Mouse (Mus musculus) midbrain, embryonic 15.5 days (tissue): ENCODE measurements around the gene Tkt. TPM values are rescaled to one million over a fixed set of nuclear protein-coding genes. Genes with fewer than 3 reads are reported as not detected.

ENCODE experiments used
- ATAC-seq: fragments of 200-750 bp; cut with Nextera tagmentation; replicated peaks from 2 replicates; pipeline ENCODE4 v1.8.0; 2017; ENCODE audit warnings: moderate TSS enrichment
- H3K27ac ChIP-seq: fragments of 300-500 bp; sonication (generic); 2 replicates; pipeline ENCODE4 v1.5.1; 2015; ENCODE audit warnings: mild to moderate bottlenecking, inconsistent platforms
- H3K27me3 ChIP-seq: fragments of 300-500 bp; sonication (generic); replicated peaks from 2 replicates; pipeline ENCODE4 v1.6.1; 2015; ENCODE audit warnings: inconsistent platforms
- H3K36me3 ChIP-seq: fragments of 300-500 bp; sonication (generic); replicated peaks from 2 replicates; pipeline ENCODE4 v1.6.1; 2015; ENCODE audit warnings: inconsistent platforms
- H3K4me1 ChIP-seq: fragments of 300-500 bp; sonication (generic); 2 replicates; pipeline ENCODE4 v1.6.1; 2015; ENCODE audit warnings: inconsistent platforms
- H3K4me2 ChIP-seq: fragments of 300-500 bp; sonication (generic); 2 replicates; pipeline ENCODE4 v1.6.1; 2015; ENCODE audit warnings: inconsistent platforms, mild to moderate bottlenecking, moderate library complexity
- H3K4me3 ChIP-seq: fragments of 300-500 bp; sonication (generic); 2 replicates; pipeline ENCODE4 v1.5.1; 2015; ENCODE audit warnings: mild to moderate bottlenecking, inconsistent platforms
- H3K9ac ChIP-seq: fragments of 300-500 bp; sonication (generic); 2 replicates; pipeline ENCODE4 v1.6.1; 2015; ENCODE audit warnings: mild to moderate bottlenecking, inconsistent platforms
- H3K9me3 ChIP-seq: fragments of 300-500 bp; sonication (generic); 2 replicates; pipeline ENCODE4 v1.6.1; 2016; ENCODE audit warnings: inconsistent platforms
- WGBS: fragments of 180-500 bp; shearing (Covaris S2); methylation state at CpG from one replicate; pipeline ENCODE4 v1.1.7; 2015; ENCODE audit warnings: mixed read lengths; 5-methylcytosine and 5-hydroxymethylcytosine counted together
- microRNA-seq: library from miRNA; unstranded; fragments of <30 nt; microRNA quantifications from one replicate; pipeline ENCODE4, GENCODE M21; 2016
- polyA plus RNA-seq: library from polyadenylated mRNA; unstranded; fragments of >200 nt; fragmentation: Nextera tagmentation; extraction: Ambion mirVana; gene quantifications from 2 replicates; pipeline ENCODE4 v1.2.1, GENCODE M21; 2015

The Tkt gene
- polyA plus RNA-seq, 1 experiment from 2014 or later: 262 TPM

DNA sequence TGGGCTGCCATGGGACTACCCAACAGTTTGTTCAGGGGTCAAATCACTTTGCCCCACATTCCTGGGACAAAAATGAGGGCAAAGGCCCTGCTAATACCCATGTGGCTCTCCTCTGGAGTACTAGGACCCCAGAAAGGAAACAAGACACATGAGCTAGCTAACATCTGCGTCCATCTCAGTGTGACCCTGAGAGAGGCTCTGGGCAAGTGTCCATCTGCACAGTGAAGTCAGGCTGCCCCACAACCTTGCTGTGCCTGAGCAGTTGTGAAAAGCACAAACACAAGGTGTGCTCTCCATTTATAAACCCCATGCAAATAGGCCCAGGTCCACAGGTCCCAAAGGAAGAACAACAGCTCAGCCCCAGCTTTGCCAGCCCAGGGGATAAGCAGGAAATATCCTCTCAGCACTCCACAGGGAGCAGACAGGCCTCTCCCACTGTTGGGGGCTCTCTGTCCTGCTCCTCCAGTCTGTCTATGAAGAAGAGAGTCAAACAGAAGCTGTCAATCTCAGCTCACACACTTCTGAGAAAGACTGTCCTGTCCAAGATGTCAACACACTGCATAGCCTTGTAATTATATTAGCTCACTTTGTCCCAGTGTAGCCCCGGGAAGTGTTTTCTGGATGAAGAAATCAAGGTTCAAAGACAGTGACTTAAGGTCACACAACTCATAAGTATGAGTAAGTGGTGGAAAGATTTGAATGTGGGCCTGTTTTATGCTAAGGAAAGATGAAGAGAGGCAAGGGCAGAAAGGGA is 65.0 kb downstream of the Tkt start:
- Histone ChIP-seq H3K9ac (no peak overlapping the region), H3K4me3 (no peak overlapping the region), H3K27ac (no peak overlapping the region), H3K9me3 (no peaks in the 10 kb centered on the region), H3K4me1 (no peaks in the 10 kb centered on the region), H3K27me3 (no peaks in the 10 kb centered on the region), H3K4me2 (no peak overlapping the region), H3K36me3 (no peaks in the 10 kb centered on the region)
- no peak for ATAC-seq
- WGBS: 86% methylated on average over 2 of the region's 2 CpGs

DNA sequence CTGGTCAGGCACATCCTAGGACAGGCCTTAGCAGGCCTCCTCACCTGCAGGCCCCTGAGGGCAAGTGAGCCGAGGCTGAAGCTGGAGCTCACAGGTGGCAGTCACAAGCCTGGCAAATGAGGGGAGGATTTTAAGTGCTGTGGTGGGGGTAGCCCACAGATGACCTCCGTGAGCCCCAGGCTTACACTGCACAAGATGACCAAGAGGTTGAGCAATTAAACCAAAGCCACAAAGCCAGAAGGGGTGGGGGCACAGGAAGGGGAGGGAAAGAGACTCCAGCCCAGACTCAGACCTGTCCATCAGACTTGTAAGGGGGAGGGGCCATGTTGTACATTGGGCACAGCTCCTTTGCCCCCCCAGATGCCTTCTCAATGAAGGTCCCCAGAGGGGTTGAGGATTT is 68.6 kb downstream of the Tkt start:
- no peak overlapping the region for H3K9ac ChIP-seq
- no peaks in the 10 kb centered on the region for H3K27me3 ChIP-seq
- no peak for ATAC-seq
- no peak overlapping the region for H3K4me2 ChIP-seq
- H3K4me3 ChIP-seq: no peak overlapping the region
- no peak overlapping the region for H3K27ac ChIP-seq
- H3K9me3 ChIP-seq: no peaks in the 10 kb centered on the region
- no peaks in the 10 kb centered on the region for H3K36me3 ChIP-seq
- H3K4me1 ChIP-seq: no peaks in the 10 kb centered on the region
- 71% methylated on average over 2 of the region's 2 CpGs for WGBS

GRCm38 (mm10) chr14:30618746-30619275 is 70.7 kb downstream of the Tkt start:
- Histone ChIP-seq H3K27ac (no peak overlapping the region), H3K4me2 (no peak overlapping the region), H3K4me1 (no peaks in the 10 kb centered on the region), H3K9ac (no peak overlapping the region), H3K9me3 (no peaks in the 10 kb centered on the region), H3K27me3 (no peaks in the 10 kb centered on the region), H3K36me3 (no peaks in the 10 kb centered on the region), H3K4me3 (no peak overlapping the region)
- no peak for ATAC-seq
- 89% methylated on average over 2 of the region's 2 CpGs for WGBS

- H3K4me1 ChIP-seq: peaks cover 3% of the 10 kb centered on the region; the same call in 1 of the 2 replicates
- H3K9ac ChIP-seq: no peak overlapping the region
- no peaks in the 10 kb centered on the region for H3K36me3 ChIP-seq
- 0 out of 2 replicates have a peak, but pooled peaks cover 3% of the 10 kb centered on the region for H3K27me3 ChIP-seq
- H3K4me3 ChIP-seq: no peak overlapping the region
- no peak overlapping the region for H3K27ac ChIP-seq
- ATAC-seq: no peak
- WGBS: 78% methylated on average over 7 of the region's 7 CpGs
- H3K9me3 ChIP-seq: no peaks in the 10 kb centered on the region
- H3K4me2 ChIP-seq: no peak overlapping the region
Observed at GRCm38 (mm10) chr14:30619982-30620578, 71.9 kb downstream of the Tkt start.

- no peak overlapping the region for H3K9ac ChIP-seq
- peaks cover 16% of the 10 kb centered on the region; the same call in 1 of the 2 replicates for H3K27me3 ChIP-seq
- H3K36me3 ChIP-seq: no peaks in the 10 kb centered on the region
- no peak overlapping the region for H3K27ac ChIP-seq
- no peak for ATAC-seq
- H3K4me2 ChIP-seq: no peak overlapping the region
- no peak overlapping the region for H3K4me3 ChIP-seq
- peaks cover 19% of the 10 kb centered on the region for H3K4me1 ChIP-seq
- H3K9me3 ChIP-seq: no peaks in the 10 kb centered on the region
- 81% methylated on average over 7 of the region's 7 CpGs for WGBS
Observed at GRCm38 (mm10) chr14:30622130-30622529, 74.0 kb downstream of the Tkt start.

DNA sequence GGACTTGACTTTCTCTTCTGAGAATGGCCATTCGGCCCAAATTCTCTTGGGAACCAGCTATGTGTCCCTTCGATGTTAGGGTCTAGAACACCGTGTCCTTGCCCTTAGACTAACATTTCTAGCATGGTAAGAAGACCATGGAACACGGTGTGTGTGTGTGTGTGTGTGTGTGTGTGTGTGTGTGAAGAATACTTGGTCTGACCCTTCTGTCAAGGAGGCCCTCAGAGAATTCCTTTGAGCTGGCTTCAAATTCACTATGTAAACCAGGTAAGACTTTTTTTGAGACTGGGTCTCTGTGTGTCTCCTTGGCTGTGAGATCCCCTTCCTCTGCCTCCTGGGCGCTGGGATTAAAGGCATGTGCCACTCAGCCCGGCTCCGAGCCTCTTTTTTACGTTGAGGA is 74.4 kb downstream of the Tkt start:
- H3K9ac ChIP-seq: no peak overlapping the region
- no peaks in the 10 kb centered on the region for H3K36me3 ChIP-seq
- no peak overlapping the region for H3K27ac ChIP-seq
- no peaks in the 10 kb centered on the region for H3K9me3 ChIP-seq
- 89% methylated on average over 8 of the region's 8 CpGs for WGBS
- no peak overlapping the region for H3K4me2 ChIP-seq
- no peak overlapping the region for H3K4me3 ChIP-seq
- peaks cover 19% of the 10 kb centered on the region for H3K4me1 ChIP-seq
- ATAC-seq: no peak
- H3K27me3 ChIP-seq: peaks cover 16% of the 10 kb centered on the region; the same call in 1 of the 2 replicates

Small RNA genes lying within 50 kb of the gene (microRNA-seq; reads per million reads assigned to microRNA genes)
- gene Mir3076: 3.7 reads per million, percentile 18 among the genes with 10 or more reads in this experiment

Other genes starting within 250 kb of the Tkt start
- gene Dcp1a, start 68.8 kb upstream of the Tkt start, polyA plus RNA-seq: 17.3 and 19.6 TPM in 2 replicates
- gene Cacna1d, start 56.9 kb upstream of the Tkt start, polyA plus RNA-seq: 10.5 and 12.1 TPM in 2 replicates
- 14.7 and 19.6 TPM in 2 replicates for gene Prkcd, start 77.9 kb downstream of the Tkt start, polyA plus RNA-seq
- 7.6 and 9.6 TPM in 2 replicates for gene Rft1, start 106.0 kb downstream of the Tkt start, polyA plus RNA-seq
- gene Sfmbt1, start 166.5 kb downstream of the Tkt start, polyA plus RNA-seq: 19.4 and 21.9 TPM in 2 replicates